Mouse (Mus musculus): ENCODE results near the gene Rsrc2. TPM values are rescaled to one million over a fixed set of nuclear protein-coding genes. Genes with fewer than 3 reads are reported as not detected.
A peak's percentile ranks its signal among the peaks of the same experiment; 100 is the strongest.

The Rsrc2 gene
- total RNA-seq, 2 experiments from 2014 or later, result 65.6 to 81.8 TPM

- no peak for DNase-seq
These were observed 52.3 kb downstream of the Rsrc2 start for GRCm38 (mm10) chr5:123696961-123697360.

- peak in 1 of 2 experiments; percentile 21 for DNase-seq
These were observed 53.0 kb downstream of the Rsrc2 start for GRCm38 (mm10) chr5:123696244-123696643.

- peak; percentile 57 to 64 for DNase-seq
These were observed 54.7 kb downstream of the Rsrc2 start for GRCm38 (mm10) chr5:123694468-123694867.

- DNase-seq, result peak; percentile 84 to 90
These were observed 64.7 kb downstream of the Rsrc2 start, which contains the start of gene Clip1 for GRCm38 (mm10) chr5:123684221-123685144. Gene Clip1 (minus strand): TSS chr5:123684618.

- DNase-seq, result peak; percentile 64 to 69
These were observed 65.6 kb downstream of the Rsrc2 start for GRCm38 (mm10) chr5:123683377-123684220.

GRCm38 (mm10) chr5:123683043-123683376, 66.2 kb downstream of the Rsrc2 start:
- DNase-seq, result peak; percentile 55 to 60

GRCm38 (mm10) chr5:123682372-123682771, 66.8 kb downstream of the Rsrc2 start:
- DNase-seq, result no peak

- no peak for DNase-seq
These were observed 69.5 kb downstream of the Rsrc2 start for GRCm38 (mm10) chr5:123679546-123680263.

GRCm38 (mm10) chr5:123679106-123679505, 70.1 kb downstream of the Rsrc2 start:
- peak in 1 of 2 experiments; percentile 29 for DNase-seq

Other genes with a start within 250 kb of the Rsrc2 start
- gene B3gnt4, start 239.0 kb downstream of the Rsrc2 start, total RNA-seq (2021), result under 1 TPM; 0.26 to 0.36 TPM
- gene Diablo, start 225.2 kb downstream of the Rsrc2 start, total RNA-seq (2021), result 10 to 100 TPM; 75.7 to 76.8 TPM
- gene Gm49027, start 223.9 kb downstream of the Rsrc2 start, total RNA-seq (2021), result 1 to 10 TPM; 7.7 to 9.4 TPM
- gene Vps33a, start 176.4 kb downstream of the Rsrc2 start, total RNA-seq (2021), result 10 to 100 TPM; 37.4 to 43.4 TPM
- 10 to 100 TPM; 70.7 to 75.3 TPM for gene Clip1, start 64.8 kb downstream of the Rsrc2 start, total RNA-seq (2021)
- 10 to 100 TPM; 37.1 to 44.4 TPM for gene Zcchc8, start 28.3 kb downstream of the Rsrc2 start, total RNA-seq (2021)
- gene Kntc1, start 302 bp upstream of the Rsrc2 start, total RNA-seq (2021), result 1 to 10 TPM; 1.4 to 4.0 TPM
- 1 to 10 TPM; 3.5 to 9.6 TPM for gene Hcar2, start 116.1 kb upstream of the Rsrc2 start, total RNA-seq (2021)
- gene Hcar1, start 130.6 kb upstream of the Rsrc2 start, total RNA-seq (2021), result 10 to 100 TPM in 1 of 2 experiments, 1 to 10 TPM in 1; 8.8 to 18.3 TPM
- 10 to 100 TPM; 66.5 to 73.3 TPM for gene Denr, start 157.8 kb upstream of the Rsrc2 start, total RNA-seq (2021)
- gene Gm43518, start 178.0 kb upstream of the Rsrc2 start, total RNA-seq (2021), result 1 to 10 TPM in 1 of 2 experiments, not detected in 1; 1.1 TPM
- gene Ccdc62, start 181.3 kb upstream of the Rsrc2 start, total RNA-seq (2021), result 1 to 10 TPM; 2.9 to 3.3 TPM
- 10 to 100 TPM; 15.1 to 18.4 TPM for gene Hip1r, start 224.2 kb upstream of the Rsrc2 start, total RNA-seq (2021)

Measured in adrenal gland, postnatal 36 days (tissue).